Mouse (Mus musculus) lung, adult 2 months (tissue): ENCODE measurements around the gene Igsf11.

Experiments
- CTCF ChIP-seq: fragments of 200-500 bp; IDR thresholded peaks from 2 replicates; pipeline ENCODE4 v1.5.1; 2011; ENCODE audit warnings: mild to moderate bottlenecking, low read length, control low read depth; ENCODE audit not compliant: insufficient read depth
- POLR2A ChIP-seq: fragments of 200-500 bp; IDR thresholded peaks from 2 replicates; pipeline ENCODE4 v1.6.1; 2011; ENCODE audit warnings: low read depth, mild to moderate bottlenecking, control low read depth, low read length, borderline replicate concordance; ENCODE audit errors: extremely low read depth

DNA sequence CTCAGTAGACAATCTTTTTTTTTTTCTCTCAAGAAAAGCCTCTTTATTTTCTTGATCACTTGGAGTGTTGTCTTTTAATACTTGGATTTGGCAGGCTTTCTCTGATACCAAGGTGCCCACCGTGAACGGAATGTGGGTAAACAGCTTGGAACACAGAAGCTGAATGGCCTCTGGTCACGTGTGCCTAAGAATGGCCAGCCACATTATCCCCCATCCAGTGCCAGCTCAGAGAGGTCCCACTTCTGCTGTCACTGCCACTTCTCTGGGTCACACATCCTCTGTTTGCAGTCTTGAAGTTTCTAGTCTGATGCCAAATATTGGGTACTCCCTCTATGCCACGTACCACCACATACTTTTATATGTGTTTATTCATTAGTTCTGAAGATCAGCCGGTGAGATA lies 28.0 kb downstream of the Igsf11 start:
- TF ChIP-seq CTCF (no peak), POLR2A (no peak)
